Mouse (Mus musculus): ENCODE results near the gene Reep6.

The Reep6 gene

GRCm38 (mm10) chr10:80296824-80297223, 32.9 kb upstream of the Reep6 start:
- Histone ChIP-seq H3K27me3 (ENCODE audit: control insufficient read depth, insufficient read depth, low read length, poor library complexity, severe bottlenecking) (no peaks in the 10 kb centered on the region; the same call in none of the 2 replicates), H3K36me3 (ENCODE audit: control insufficient read depth, insufficient read depth, low read length, poor library complexity, severe bottlenecking) (peaks cover 10% of the 10 kb centered on the region)
- no peak for DNase-seq (ENCODE audit: low read depth, low spot score)

DNA sequence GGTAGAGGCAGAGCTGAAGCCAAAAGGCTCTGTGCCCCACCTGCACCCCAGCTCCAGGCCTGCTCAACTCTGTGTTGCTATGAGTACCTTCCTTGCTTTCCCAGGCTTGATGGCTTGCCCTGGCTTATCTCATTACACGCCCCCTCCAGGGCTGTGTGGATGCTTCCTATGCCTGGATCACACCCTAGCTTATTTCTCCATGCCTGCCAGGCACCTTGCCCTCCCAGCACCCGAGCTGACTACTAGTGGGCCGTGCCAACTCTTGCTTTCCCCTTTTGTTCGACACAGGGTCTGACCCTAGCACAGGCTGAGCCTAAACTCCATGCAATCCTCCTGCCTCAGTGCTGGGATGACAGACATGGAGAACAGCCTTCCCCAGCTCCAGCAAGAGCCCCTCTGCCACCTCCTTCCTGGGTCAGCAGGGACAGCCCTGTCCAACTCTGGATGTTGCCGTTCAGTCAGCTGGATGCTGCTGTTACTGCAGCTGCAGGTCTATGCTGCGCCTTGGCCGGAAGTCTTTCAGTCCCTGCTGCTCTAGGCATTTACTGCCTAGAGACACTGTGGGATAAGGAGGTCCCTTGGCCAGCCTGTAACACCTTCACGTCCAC, 32.1 kb upstream of the Reep6 start:
- H3K36me3 ChIP-seq (ENCODE audit: control insufficient read depth, insufficient read depth, low read length, poor library complexity, severe bottlenecking): peaks cover 10% of the 10 kb centered on the region
- no peak for DNase-seq (ENCODE audit: low read depth, low spot score)
- no peaks in the 10 kb centered on the region; the same call in none of the 2 replicates for H3K27me3 ChIP-seq (ENCODE audit: control insufficient read depth, insufficient read depth, low read length, poor library complexity, severe bottlenecking)

DNA sequence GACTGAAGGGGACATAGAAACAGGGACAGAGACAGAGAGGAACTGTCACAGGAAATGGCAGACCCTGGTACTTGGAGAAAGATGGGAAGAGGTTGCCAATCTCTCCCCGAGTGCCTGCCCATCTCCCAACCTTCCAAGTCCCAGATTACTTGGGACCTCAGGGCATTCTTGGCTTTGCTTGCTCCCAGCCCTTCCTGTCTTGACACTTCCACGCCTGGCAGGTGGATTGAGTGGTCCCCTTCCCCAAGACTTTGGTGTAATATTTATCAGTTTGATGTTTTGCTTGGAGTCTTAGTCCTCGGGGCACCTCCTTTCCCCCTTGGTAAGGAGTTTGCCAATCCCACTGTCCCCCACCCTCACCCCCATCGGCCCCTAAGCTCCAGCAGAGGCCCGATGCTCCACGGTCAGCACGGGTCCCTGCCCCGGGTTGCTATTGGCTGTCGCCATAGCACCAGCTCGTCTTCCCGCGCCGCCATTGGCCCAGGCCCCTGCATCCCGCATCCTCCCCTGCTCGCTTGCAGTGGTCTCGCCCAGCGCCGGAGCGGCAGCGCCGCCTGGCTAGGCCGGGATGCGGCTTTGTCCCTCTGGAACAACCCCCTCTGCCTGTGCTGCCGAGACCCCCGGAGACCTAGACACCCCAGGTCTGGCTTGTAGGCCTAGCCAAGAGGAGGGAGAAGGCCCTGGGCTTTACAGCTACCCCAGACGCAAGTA, 31.0 kb upstream of the Reep6 start:
- Histone ChIP-seq H3K36me3 (ENCODE audit: control insufficient read depth, insufficient read depth, low read length, poor library complexity, severe bottlenecking) (peaks cover 6% of the 10 kb centered on the region), H3K27me3 (ENCODE audit: control insufficient read depth, insufficient read depth, low read length, poor library complexity, severe bottlenecking) (no peaks in the 10 kb centered on the region; the same call in none of the 2 replicates)
- no peak for DNase-seq (ENCODE audit: low read depth, low spot score)

- DNase-seq (ENCODE audit: low read depth, low spot score): no peak
- H3K27me3 ChIP-seq (ENCODE audit: control insufficient read depth, insufficient read depth, low read length, poor library complexity, severe bottlenecking): no peaks in the 10 kb centered on the region; the same call in none of the 2 replicates
- peaks cover 5% of the 10 kb centered on the region for H3K36me3 ChIP-seq (ENCODE audit: control insufficient read depth, insufficient read depth, low read length, poor library complexity, severe bottlenecking)
Measured at GRCm38 (mm10) chr10:80299301-80299700, 30.5 kb upstream of the Reep6 start.

GRCm38 (mm10) chr10:80299824-80300223, 29.9 kb upstream of the Reep6 start:
- no peaks in the 10 kb centered on the region; the same call in none of the 2 replicates for H3K27me3 ChIP-seq (ENCODE audit: control insufficient read depth, insufficient read depth, low read length, poor library complexity, severe bottlenecking)
- H3K36me3 ChIP-seq (ENCODE audit: control insufficient read depth, insufficient read depth, low read length, poor library complexity, severe bottlenecking): peaks cover under 1% of the 10 kb centered on the region; the same call in 1 of the 2 replicates
- no peak for DNase-seq (ENCODE audit: low read depth, low spot score)

DNA sequence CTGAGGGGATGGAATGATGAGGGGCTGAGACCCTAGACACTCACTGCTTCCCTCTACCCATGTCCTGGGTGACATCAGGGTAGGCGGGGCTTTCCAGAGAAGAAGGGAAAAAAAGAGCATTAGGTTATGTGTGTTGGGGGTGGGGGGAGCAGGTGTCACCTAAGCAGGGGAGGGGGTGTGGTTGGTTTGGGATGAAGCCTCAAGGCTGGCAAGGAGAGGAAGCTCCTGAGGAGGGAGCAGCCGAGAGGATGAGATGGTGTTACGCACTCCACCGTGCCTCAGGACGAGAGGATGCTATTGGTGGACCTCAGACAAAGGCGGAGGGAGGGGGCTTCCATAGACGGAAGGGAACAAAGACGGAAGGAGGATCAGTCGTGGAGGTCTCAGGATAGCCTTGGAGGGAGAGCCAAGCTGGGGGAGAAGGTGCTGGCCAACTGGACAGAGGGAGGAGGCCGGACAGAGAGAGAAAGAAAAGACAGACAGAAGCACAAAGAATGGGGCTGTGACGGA, 29.0 kb upstream of the Reep6 start:
- Histone ChIP-seq H3K36me3 (ENCODE audit: control insufficient read depth, insufficient read depth, low read length, poor library complexity, severe bottlenecking) (no peaks in the 10 kb centered on the region), H3K27me3 (ENCODE audit: control insufficient read depth, insufficient read depth, low read length, poor library complexity, severe bottlenecking) (no peaks in the 10 kb centered on the region; the same call in none of the 2 replicates)
- no peak for DNase-seq (ENCODE audit: low read depth, low spot score)

GRCm38 (mm10) chr10:80301256-80302081, 28.3 kb upstream of the Reep6 start:
- Histone ChIP-seq H3K27me3 (ENCODE audit: control insufficient read depth, insufficient read depth, low read length, poor library complexity, severe bottlenecking) (no peaks in the 10 kb centered on the region; the same call in none of the 2 replicates), H3K36me3 (ENCODE audit: control insufficient read depth, insufficient read depth, low read length, poor library complexity, severe bottlenecking) (no peaks in the 10 kb centered on the region)
- no peak for DNase-seq (ENCODE audit: low read depth, low spot score)

GRCm38 (mm10) chr10:80302082-80302355, 27.7 kb upstream of the Reep6 start:
- no peaks in the 10 kb centered on the region for H3K36me3 ChIP-seq (ENCODE audit: control insufficient read depth, insufficient read depth, low read length, poor library complexity, severe bottlenecking)
- no peak for DNase-seq (ENCODE audit: low read depth, low spot score)
- no peaks in the 10 kb centered on the region; the same call in none of the 2 replicates for H3K27me3 ChIP-seq (ENCODE audit: control insufficient read depth, insufficient read depth, low read length, poor library complexity, severe bottlenecking)

GRCm38 (mm10) chr10:80302471-80302881, 27.3 kb upstream of the Reep6 start:
- DNase-seq (ENCODE audit: low read depth, low spot score): no peak
- H3K27me3 ChIP-seq (ENCODE audit: control insufficient read depth, insufficient read depth, low read length, poor library complexity, severe bottlenecking): no peaks in the 10 kb centered on the region; the same call in none of the 2 replicates
- H3K36me3 ChIP-seq (ENCODE audit: control insufficient read depth, insufficient read depth, low read length, poor library complexity, severe bottlenecking): no peaks in the 10 kb centered on the region

- no peaks in the 10 kb centered on the region; the same call in none of the 2 replicates for H3K27me3 ChIP-seq (ENCODE audit: control insufficient read depth, insufficient read depth, low read length, poor library complexity, severe bottlenecking)
- H3K36me3 ChIP-seq (ENCODE audit: control insufficient read depth, insufficient read depth, low read length, poor library complexity, severe bottlenecking): no peaks in the 10 kb centered on the region
- no peak for DNase-seq (ENCODE audit: low read depth, low spot score)
Measured at GRCm38 (mm10) chr10:80304458-80304857, 25.3 kb upstream of the Reep6 start.

GRCm38 (mm10) chr10:80304862-80305261, 24.9 kb upstream of the Reep6 start:
- Histone ChIP-seq H3K36me3 (ENCODE audit: control insufficient read depth, insufficient read depth, low read length, poor library complexity, severe bottlenecking) (no peaks in the 10 kb centered on the region), H3K27me3 (ENCODE audit: control insufficient read depth, insufficient read depth, low read length, poor library complexity, severe bottlenecking) (no peaks in the 10 kb centered on the region; the same call in none of the 2 replicates)
- peak; percentile 78 for DNase-seq (ENCODE audit: low read depth, low spot score)

DNA sequence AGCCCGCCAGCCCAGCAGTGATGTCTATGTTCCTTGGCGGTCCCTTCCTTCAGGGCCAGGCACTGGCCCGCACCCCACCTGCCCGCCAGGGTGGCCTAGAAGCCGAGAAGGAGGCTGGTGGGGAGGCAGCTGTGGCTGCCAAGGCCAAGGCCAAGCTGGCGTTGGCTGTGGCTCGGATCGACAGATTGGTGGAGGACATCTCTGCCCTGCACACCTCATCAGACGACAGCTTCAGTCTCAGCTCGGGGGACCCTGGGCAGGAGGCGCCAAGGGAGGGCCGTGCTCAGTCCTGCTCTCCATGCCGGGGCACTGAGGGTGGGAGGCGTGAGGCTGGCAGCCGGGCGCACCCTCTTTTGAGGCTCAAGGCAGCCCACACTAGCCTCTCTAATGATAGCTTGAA, 18.2 kb upstream of the Reep6 start:
- no peak for DNase-seq (ENCODE audit: low read depth, low spot score)
- H3K36me3 ChIP-seq (ENCODE audit: control insufficient read depth, insufficient read depth, low read length, poor library complexity, severe bottlenecking): no peaks in the 10 kb centered on the region
- no peaks in the 10 kb centered on the region for H3K27me3 ChIP-seq (ENCODE audit: control insufficient read depth, insufficient read depth, low read length, poor library complexity, severe bottlenecking)

DNA sequence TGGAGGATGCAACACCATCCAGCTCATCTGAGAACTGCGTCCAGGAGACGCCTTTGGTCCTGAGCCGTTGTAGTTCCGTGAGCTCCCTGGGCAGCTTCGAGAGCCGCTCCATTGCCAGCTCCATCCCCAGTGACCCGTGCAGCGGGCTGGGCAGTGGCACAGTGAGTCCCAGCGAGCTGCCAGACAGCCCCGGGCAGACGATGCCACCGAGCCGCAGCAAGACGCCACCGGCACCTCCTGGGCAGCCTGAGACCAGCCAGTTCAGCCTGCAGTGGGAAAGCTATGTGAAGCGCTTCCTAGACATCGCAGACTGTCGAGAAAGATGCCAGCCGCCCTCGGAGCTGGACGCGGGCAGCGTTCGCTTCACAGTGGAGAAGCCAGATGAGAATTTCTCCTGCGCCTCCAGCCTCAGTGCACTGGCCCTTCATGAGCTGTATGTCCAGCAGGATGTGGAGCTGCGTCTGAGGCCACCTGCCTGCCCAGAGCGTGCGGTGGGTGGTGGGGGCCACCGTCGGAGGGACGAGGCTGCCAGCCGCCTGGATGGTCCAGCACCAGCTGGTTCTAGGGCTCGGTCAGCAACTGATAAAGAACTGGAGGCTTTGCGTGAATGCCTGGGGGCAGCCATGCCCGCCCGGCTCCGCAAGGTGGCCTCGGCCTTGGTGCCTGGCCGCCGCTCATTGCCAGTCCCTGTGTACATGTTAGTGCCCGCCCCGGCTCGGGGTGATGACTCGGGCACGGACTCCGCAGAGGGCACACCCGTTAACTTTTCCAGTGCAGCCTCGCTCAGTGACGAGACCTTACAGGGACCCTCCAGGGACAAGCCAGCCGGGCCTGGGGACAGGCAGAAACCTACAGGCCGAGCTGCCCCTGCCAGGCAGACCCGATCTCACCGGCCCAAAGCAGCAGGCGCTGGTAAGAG, 16.9 kb upstream of the Reep6 start:
- Histone ChIP-seq H3K36me3 (ENCODE audit: control insufficient read depth, insufficient read depth, low read length, poor library complexity, severe bottlenecking) (no peaks in the 10 kb centered on the region; the same call in 1 of the 2 replicates), H3K27me3 (ENCODE audit: control insufficient read depth, insufficient read depth, low read length, poor library complexity, severe bottlenecking) (no peaks in the 10 kb centered on the region)
- DNase-seq (ENCODE audit: low read depth, low spot score): no peak

- peak; percentile 67 for DNase-seq (ENCODE audit: low read depth, low spot score)
- Histone ChIP-seq H3K36me3 (ENCODE audit: control insufficient read depth, insufficient read depth, low read length, poor library complexity, severe bottlenecking) (no peaks in the 10 kb centered on the region; the same call in 1 of the 2 replicates), H3K27me3 (ENCODE audit: control insufficient read depth, insufficient read depth, low read length, poor library complexity, severe bottlenecking) (no peaks in the 10 kb centered on the region)
Measured at GRCm38 (mm10) chr10:80313627-80314201, 16.0 kb upstream of the Reep6 start.
